Mouse (Mus musculus) liver, embryonic 14.5 days (tissue): ENCODE results near the gene Smyd3.

Experiments used
- CTCF ChIP-seq: IDR thresholded peaks from 2 replicates; pipeline ENCODE4 v1.5.1; 2016; ENCODE audit warnings: antibody characterized with exemption, low read depth, control low read depth
- EP300 ChIP-seq: IDR thresholded peaks from 2 replicates; pipeline ENCODE4 v1.6.1; 2016; ENCODE audit warnings: antibody characterized with exemption, low read depth

DNA sequence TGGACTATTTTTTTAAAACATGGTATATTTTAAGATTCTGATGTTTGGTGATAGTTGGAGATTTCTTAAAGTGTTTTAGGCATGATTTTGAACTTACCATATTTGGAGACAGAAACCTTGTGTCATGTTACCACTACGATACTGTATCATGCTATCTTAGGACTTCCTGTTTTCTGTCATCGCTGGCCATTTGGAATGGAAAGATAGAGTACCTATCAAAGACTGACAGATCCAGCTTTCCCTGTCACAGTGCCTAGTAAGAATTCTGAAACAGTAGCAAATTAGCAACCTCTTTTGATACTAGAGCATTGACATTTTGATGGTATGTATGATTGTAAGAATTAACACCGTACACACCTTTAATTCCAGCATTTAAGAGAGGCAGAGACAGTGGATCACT is 33.5 kb upstream of the Smyd3 start:
- no peak for TF ChIP-seq CTCF
- peak; percentile 93 for TF ChIP-seq EP300
